Mouse (Mus musculus): ENCODE data around the gene Flnb. TPM values are rescaled to one million over a fixed set of nuclear protein-coding genes. Genes with fewer than 3 reads are reported as not detected.

Flnb gene
- polyA plus RNA-seq, 1 experiment from 2014 or later, result 21.2 TPM

Other genes starting within 250 kb of the Flnb start
- 0.24 and 0.77 TPM in 2 replicates for gene Gm3558, start 249.4 kb upstream of the Flnb start, polyA plus RNA-seq (2015; fragmentation: Nextera tagmentation; extraction: Ambion mirVana)
- not detected in 2 replicates for gene Gm10338, start 222.4 kb upstream of the Flnb start, polyA plus RNA-seq (2015; fragmentation: Nextera tagmentation; extraction: Ambion mirVana)
- gene Gm10128, start 174.0 kb upstream of the Flnb start, polyA plus RNA-seq (2015; fragmentation: Nextera tagmentation; extraction: Ambion mirVana), result not detected in 2 replicates
- not detected in 2 replicates for gene Gm26661, start 26.4 kb upstream of the Flnb start, polyA plus RNA-seq (2015; fragmentation: Nextera tagmentation; extraction: Ambion mirVana)
- gene Gm45521, start 139.3 kb downstream of the Flnb start, polyA plus RNA-seq (2015; fragmentation: Nextera tagmentation; extraction: Ambion mirVana), result not detected in 2 replicates
- gene Dnase1l3, start 176.6 kb downstream of the Flnb start, polyA plus RNA-seq (2015; fragmentation: Nextera tagmentation; extraction: Ambion mirVana), result 0.30 and 0.31 TPM in 2 replicates
- 29.6 and 33.5 TPM in 2 replicates for gene Abhd6, start 184.9 kb downstream of the Flnb start, polyA plus RNA-seq (2015; fragmentation: Nextera tagmentation; extraction: Ambion mirVana)

Measured in kidney, embryonic 16.5 days (tissue).